Comparison of ENCODE assay signal across 8 mouse cellular contexts in genomic region chr3:54692202-54693055, GRCm38 (mm10). TPM values are rescaled to one million over a fixed set of nuclear protein-coding genes. Genes with fewer than 3 reads are reported as not detected.
DNase-seq lines count a peak whose midpoint lies in the region; ATAC-seq lines count a peak whose summit lies in the region.

TSS of gene Supt20 (plus strand) at chr3:54692807.

- peak within 1 kb of the TSS; percentile 83 to 86 for H3K4me3 ChIP-seq in heart, embryonic 14.5 days (ENCODE audit: control insufficient read depth in 1 of 2, insufficient read depth in 1 of 2, low read depth in 1 of 2, low read length in 2 of 2)
- peak within 1 kb of the TSS; percentile 78 for H3K4me3 ChIP-seq in liver, embryonic 13.5 days (replicated peaks)
- peak within 1 kb of the TSS; percentile 72 for H3K4me3 ChIP-seq in stomach, embryonic 16.5 days (replicated peaks; ENCODE audit: low read length)

- WGBS in heart, embryonic 14.5 days = 2% methylated on average over 65 of the region's 65 CpGs
- WGBS in liver, embryonic 13.5 days (ENCODE audit: insufficient replicate concordance) = under 1% methylated on average over 65 of the region's 65 CpGs
- WGBS in stomach, embryonic 16.5 days = under 1% methylated on average over 65 of the region's 65 CpGs

- H3K4me2 ChIP-seq in heart, embryonic 14.5 days (ENCODE audit: low read length) = peak within 1 kb of the TSS; percentile 93
- peak within 1 kb of the TSS; percentile 91 for H3K4me2 ChIP-seq in liver, embryonic 13.5 days
- peak within 1 kb of the TSS; percentile 65 for H3K4me2 ChIP-seq in stomach, embryonic 16.5 days (ENCODE audit: low read depth, low read length)

- H3K27ac ChIP-seq in heart, embryonic 14.5 days (replicated peaks in 1 of 2; ENCODE audit: control insufficient read depth in 1 of 2, insufficient read depth in 1 of 2, low read depth in 2 of 2, low read length in 2 of 2) = peak within 1 kb of the TSS; percentile 93 to 95
- H3K27ac ChIP-seq in liver, embryonic 13.5 days = peak within 1 kb of the TSS; percentile 89
- peak within 1 kb of the TSS; percentile 88 for H3K27ac ChIP-seq in stomach, embryonic 16.5 days (ENCODE audit: low read length)

- no peaks in the 10 kb centered on the region for H3K9me3 ChIP-seq in heart, embryonic 14.5 days (ENCODE audit: control insufficient read depth, low read length)
- H3K9me3 ChIP-seq in liver, embryonic 13.5 days (replicated peaks) = no peaks in the 10 kb centered on the region
- no peaks in the 10 kb centered on the region for H3K9me3 ChIP-seq in stomach, embryonic 16.5 days (replicated peaks; ENCODE audit: control insufficient read depth, low read length)

- DNase-seq in c-Kit-negative CD71-positive TER-119-positive erythroid progenitor cells, embryonic 14.5 days (ENCODE audit: low read depth, low spot score) = peak; percentile 92
- peak; percentile 83 for DNase-seq in fibroblast of lung, adult 2 months (ENCODE audit: low read depth)
- DNase-seq in kidney, postnatal 14 days = peak; percentile 96
- DNase-seq in liver, embryonic 13.5 days = peak; percentile 91
- peak; percentile 94 for DNase-seq in neural tube, embryonic 10.5 days (ENCODE audit: extremely low spot score, low spot score)

- H3K36me3 ChIP-seq in heart, embryonic 14.5 days (ENCODE audit: control insufficient read depth, insufficient read depth, low read length) = peaks cover 26% of the 10 kb centered on the region
- H3K36me3 ChIP-seq in liver, embryonic 13.5 days = peaks cover 21% of the 10 kb centered on the region
- H3K36me3 ChIP-seq in stomach, embryonic 16.5 days (ENCODE audit: control insufficient read depth, insufficient read depth, low read length) = peaks cover 3% of the 10 kb centered on the region; the same call in 1 of the 2 replicates

- no peaks in the 10 kb centered on the region; a peak in 1 of 4 replicates for H3K4me1 ChIP-seq in heart, embryonic 14.5 days (ENCODE audit: control insufficient read depth in 2 of 2, insufficient read depth in 2 of 2, low read length in 2 of 2)
- H3K4me1 ChIP-seq in liver, embryonic 13.5 days (replicated peaks) = peaks cover 25% of the 10 kb centered on the region
- peaks cover 7% of the 10 kb centered on the region; the same call in 1 of the 2 replicates for H3K4me1 ChIP-seq in stomach, embryonic 16.5 days (ENCODE audit: control insufficient read depth, insufficient read depth, low read length)

- peak; percentile 96 for ATAC-seq in CD4-positive, CD25-positive, alpha-beta regulatory T cell, adult 4 months
- ATAC-seq in heart, embryonic 14.5 days (ENCODE audit: insufficient number of reproducible peaks, insufficient read depth, low FRiP score, low read depth) = peak; percentile 98
- peak; percentile 99 for ATAC-seq in liver, embryonic 13.5 days (ENCODE audit: low read depth)
- ATAC-seq in stomach, embryonic 16.5 days (ENCODE audit: insufficient read depth, low FRiP score) = peak; percentile 99

- H3K27me3 ChIP-seq in heart, embryonic 14.5 days (ENCODE audit: control insufficient read depth, insufficient read depth, low read length) = no peaks in the 10 kb centered on the region
- no peaks in the 10 kb centered on the region for H3K27me3 ChIP-seq in liver, embryonic 13.5 days
- H3K27me3 ChIP-seq in stomach, embryonic 16.5 days (ENCODE audit: control insufficient read depth, insufficient read depth, low read length) = peaks cover 3% of the 10 kb centered on the region; the same call in 1 of the 2 replicates

- peak within 1 kb of the TSS; percentile 89 for H3K9ac ChIP-seq in heart, embryonic 14.5 days (ENCODE audit: low read length)
- H3K9ac ChIP-seq in liver, embryonic 13.5 days = peak within 1 kb of the TSS; percentile 77
- peak within 1 kb of the TSS; percentile 79 for H3K9ac ChIP-seq in stomach, embryonic 16.5 days (ENCODE audit: low read length)

RNA-seq across cellular contexts. Expression of gene Supt20, which starts in this region (rescaled TPM):
- 100 to 1,000 TPM; 245 to 256 TPM for polyA plus RNA-seq in CD4-positive, CD25-positive, alpha-beta regulatory T cell, adult 4 months (2017; shearing (Covaris generic))
- 67.0 and 67.6 TPM in 2 replicates for polyA plus RNA-seq in heart, embryonic 14.5 days (2014; fragmentation: Nextera tagmentation; extraction: Ambion mirVana)
- polyA plus RNA-seq in liver, embryonic 13.5 days (2015; fragmentation: Nextera tagmentation; extraction: Ambion mirVana) = 33.1 and 43.1 TPM in 2 replicates
- polyA plus RNA-seq in stomach, embryonic 16.5 days (2015; fragmentation: Nextera tagmentation; extraction: Ambion mirVana) = 88.9 and 92.8 TPM in 2 replicates

Comparison
In these comparisons a context has a peak if more than half of its experiments do, and no peak if none do; other contexts are left out.
1. Peak in every context shown above with its lines: DNase-seq, ATAC-seq, H3K4me3 ChIP-seq and H3K27ac ChIP-seq.